Mouse (Mus musculus) megakaryocyte, embryonic 14.5 days (primary cell): Measurements from ENCODE around the gene Mnd1.

Experiments
- FLI1 ChIP-seq: IDR thresholded peaks from 2 replicates; pipeline ENCODE4 v1.6.1; 2012; ENCODE audit warnings: low read length, inconsistent platforms, mixed read lengths
- GATA1 ChIP-seq: IDR thresholded peaks from 3 replicates; pipeline ENCODE4 v1.6.1; 2012; ENCODE audit warnings: mixed read lengths, low read length, inconsistent platforms, borderline replicate concordance

DNA sequence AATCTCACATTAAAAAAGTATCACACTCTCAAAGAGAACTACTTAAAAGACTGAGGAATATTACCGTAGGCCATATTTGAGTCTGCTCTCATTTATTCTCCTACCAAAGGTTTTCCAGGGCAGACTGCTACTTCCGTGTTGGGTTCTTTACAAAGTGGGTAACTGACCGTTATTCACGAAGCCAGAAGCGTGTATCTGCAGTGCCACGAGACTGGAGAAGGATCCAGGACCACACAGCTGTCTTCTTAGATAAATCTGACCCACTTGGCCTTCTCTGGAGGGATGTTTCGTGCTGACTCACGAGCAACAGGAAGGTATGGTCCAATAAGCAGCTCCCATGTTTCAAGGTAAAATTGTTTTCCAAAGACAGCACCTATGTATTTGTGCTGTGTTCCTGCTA is 113.8 kb downstream of the Mnd1 start:
- TF ChIP-seq GATA1 (no peak), FLI1 (no peak)
